Mouse (Mus musculus) cortical plate, adult 2 months (tissue): ENCODE data around the gene Gm44965. TPM values are rescaled to one million over a fixed set of nuclear protein-coding genes. Genes with fewer than 3 reads are reported as not detected.

ENCODE experiments used
- H3K27ac ChIP-seq: fragments of 200-500 bp; 2 replicates; pipeline ENCODE4 v1.5.1; 2012; ENCODE audit warnings: low read length, control low read depth, inconsistent platforms; ENCODE audit not compliant: insufficient read depth
- H3K4me1 ChIP-seq: fragments of 200-500 bp; 2 replicates; pipeline ENCODE4 v1.6.1; 2011; ENCODE audit warnings: low read length; ENCODE audit not compliant: control insufficient read depth, insufficient read depth
- H3K4me3 ChIP-seq: fragments of 200-500 bp; 2 replicates; pipeline ENCODE4 v1.5.1; 2011; ENCODE audit warnings: mild to moderate bottlenecking, low read length, control low read depth; ENCODE audit not compliant: insufficient read depth
- CTCF ChIP-seq: fragments of 200-500 bp; IDR thresholded peaks from 2 replicates; pipeline ENCODE4 v1.5.1; 2011; ENCODE audit warnings: mild to moderate bottlenecking, control low read depth, low read length; ENCODE audit not compliant: insufficient read depth; ENCODE audit errors: extremely low read depth
- POLR2A ChIP-seq: fragments of 200-500 bp; IDR thresholded peaks from 2 replicates; pipeline ENCODE4 v1.6.1; 2011; ENCODE audit warnings: mild to moderate bottlenecking, low read length, control low read depth; ENCODE audit not compliant: insufficient read depth; ENCODE audit errors: extremely low read depth
- polyA plus RNA-seq: library from polyadenylated mRNA; depleted of rRNA; stranded (reverse); fragments of >200 nt; gene quantifications from 2 replicates; pipeline ENCODE4 v1.2.3, GENCODE M21; 2012

The Gm44965 gene
- polyA plus RNA-seq, 1 experiment, result 0.56 TPM

- Histone ChIP-seq H3K4me1 (peaks cover 7% of the 10 kb centered on the region), H3K27ac (peak overlapping the region; percentile 95), H3K4me3 (peak overlapping the region; percentile 44)
- TF ChIP-seq CTCF, result no peak
- TF ChIP-seq POLR2A, result peak; percentile 52; the same call in 1 of the 2 replicates
These were observed 38.4 kb upstream of the Gm44965 start for GRCm38 (mm10) chr6:48555104-48555890.

- H3K4me3 ChIP-seq, result peak overlapping the region; percentile 44; the same call in 1 of the 2 replicates
- H3K4me1 ChIP-seq, result peaks cover 7% of the 10 kb centered on the region
- no peak for TF ChIP-seq CTCF
- TF ChIP-seq POLR2A, result no peak
- H3K27ac ChIP-seq, result no peak overlapping the region; the same call in 1 of the 2 replicates
These were observed 37.8 kb upstream of the Gm44965 start for GRCm38 (mm10) chr6:48555956-48556355.

- Histone ChIP-seq H3K4me1 (no peaks in the 10 kb centered on the region; the same call in 1 of the 2 replicates), H3K4me3 (no peak overlapping the region), H3K27ac (no peak overlapping the region)
- no peak for TF ChIP-seq CTCF
- no peak for TF ChIP-seq POLR2A
These were observed 27.9 kb upstream of the Gm44965 start for GRCm38 (mm10) chr6:48565693-48566310.

GRCm38 (mm10) chr6:48566312-48566711, 27.4 kb upstream of the Gm44965 start:
- TF ChIP-seq POLR2A (no peak), CTCF (no peak)
- H3K27ac ChIP-seq, result no peak overlapping the region

GRCm38 (mm10) chr6:48568036-48568984, 25.4 kb upstream of the Gm44965 start:
- no peak overlapping the region for H3K4me3 ChIP-seq
- no peaks in the 10 kb centered on the region; the same call in 1 of the 2 replicates for H3K4me1 ChIP-seq
- TF ChIP-seq CTCF (no peak), POLR2A (no peak)
- H3K27ac ChIP-seq, result no peak overlapping the region

More at GRCm38 (mm10) chr6:48566312-48566711, 27.4 kb upstream of the Gm44965 start:
- Histone ChIP-seq H3K4me3 (no peak overlapping the region), H3K4me1 (no peaks in the 10 kb centered on the region; the same call in 1 of the 2 replicates)

- H3K27ac ChIP-seq, result no peak overlapping the region
- no peaks in the 10 kb centered on the region; the same call in 1 of the 2 replicates for H3K4me1 ChIP-seq
- TF ChIP-seq POLR2A, result no peak
- TF ChIP-seq CTCF, result no peak
- H3K4me3 ChIP-seq, result no peak overlapping the region
These were observed 24.5 kb upstream of the Gm44965 start for GRCm38 (mm10) chr6:48569065-48569807.

- Histone ChIP-seq H3K4me3 (no peak overlapping the region), H3K4me1 (no peaks in the 10 kb centered on the region), H3K27ac (no peak overlapping the region; the same call in 1 of the 2 replicates)
- TF ChIP-seq CTCF, result no peak
- TF ChIP-seq POLR2A, result no peak
These were observed 21.7 kb upstream of the Gm44965 start for GRCm38 (mm10) chr6:48572014-48572413.

- Histone ChIP-seq H3K4me3 (no peak within 1 kb of the TSS), H3K27ac (no peak within 1 kb of the TSS; the same call in 1 of the 2 replicates), H3K4me1 (no peaks in the 10 kb centered on the region)
- TF ChIP-seq POLR2A (no peak), CTCF (no peak)
These were observed 21.1 kb upstream of the Gm44965 start, which contains the start of gene Rarres2 for GRCm38 (mm10) chr6:48572572-48573061. TSS of gene Rarres2 (minus strand) at chr6:48572789.
